Mouse (Mus musculus) E14TG2a.4 (cell line): ENCODE measurements around the gene Nbas.

ENCODE experiments used
- CTCF ChIP-seq: conservative IDR thresholded peaks from 2 replicates; pipeline ENCODE4 v1.5.1; 2014; ENCODE audit warnings: low read length
- NANOG ChIP-seq: IDR thresholded peaks from 2 replicates; pipeline ENCODE4 v1.6.1; 2014; ENCODE audit warnings: borderline replicate concordance, low read length, mixed read lengths
- POU5F1 ChIP-seq: IDR thresholded peaks from 2 replicates; pipeline ENCODE4 v1.6.1; 2014; ENCODE audit warnings: low read length, borderline replicate concordance

GRCm38 (mm10) chr12:13249573-13249919 is 19.4 kb upstream of the Nbas start:
- TF ChIP-seq CTCF, result no peak
- TF ChIP-seq NANOG, result no peak
- TF ChIP-seq POU5F1, result no peak
